Mouse (Mus musculus) right cerebral cortex, postnatal 14 days (tissue): ENCODE results near the gene Fam72a.

ENCODE experiments used
- DNase-seq: peaks from one replicate; pipeline ENCODE4 v3.0.0; 2022

The Fam72a gene

DNA sequence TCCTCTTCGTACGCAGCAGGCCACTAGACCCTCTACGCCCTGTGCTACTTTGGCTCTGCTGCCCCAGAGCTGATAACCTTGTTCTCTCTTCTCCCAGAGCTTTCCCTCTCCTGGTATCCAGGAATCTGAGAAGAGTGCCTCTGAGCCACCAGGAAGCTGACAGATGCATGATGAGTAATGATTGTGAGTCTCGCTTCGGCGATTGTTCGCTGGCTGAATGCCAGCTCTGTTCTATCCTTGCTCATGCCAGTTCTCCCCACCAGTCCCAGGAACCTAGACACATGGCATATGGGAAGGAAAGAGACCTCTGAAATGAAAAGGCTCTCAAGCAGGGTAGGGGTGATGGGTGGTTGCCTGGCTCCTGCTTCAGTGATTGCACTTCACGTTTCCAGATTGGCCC, 59.1 kb downstream of the Fam72a start:
- DNase-seq: peak; percentile 38
